Mouse (Mus musculus) embryonic fibroblast, embryonic 13.5 days (primary cell): ENCODE measurements around the gene Atrnl1.

Experiments
- CTCF ChIP-seq: IDR thresholded peaks from 2 replicates; pipeline ENCODE4 v1.5.1; 2011; ENCODE audit warnings: mild to moderate bottlenecking, control low read depth, low read length, moderate library complexity, borderline replicate concordance; ENCODE audit not compliant: insufficient read depth
- POLR2A ChIP-seq: IDR thresholded peaks from 2 replicates; pipeline ENCODE4 v1.6.1; 2011; ENCODE audit warnings: low read depth, mild to moderate bottlenecking, control low read depth, low read length, moderate library complexity

DNA sequence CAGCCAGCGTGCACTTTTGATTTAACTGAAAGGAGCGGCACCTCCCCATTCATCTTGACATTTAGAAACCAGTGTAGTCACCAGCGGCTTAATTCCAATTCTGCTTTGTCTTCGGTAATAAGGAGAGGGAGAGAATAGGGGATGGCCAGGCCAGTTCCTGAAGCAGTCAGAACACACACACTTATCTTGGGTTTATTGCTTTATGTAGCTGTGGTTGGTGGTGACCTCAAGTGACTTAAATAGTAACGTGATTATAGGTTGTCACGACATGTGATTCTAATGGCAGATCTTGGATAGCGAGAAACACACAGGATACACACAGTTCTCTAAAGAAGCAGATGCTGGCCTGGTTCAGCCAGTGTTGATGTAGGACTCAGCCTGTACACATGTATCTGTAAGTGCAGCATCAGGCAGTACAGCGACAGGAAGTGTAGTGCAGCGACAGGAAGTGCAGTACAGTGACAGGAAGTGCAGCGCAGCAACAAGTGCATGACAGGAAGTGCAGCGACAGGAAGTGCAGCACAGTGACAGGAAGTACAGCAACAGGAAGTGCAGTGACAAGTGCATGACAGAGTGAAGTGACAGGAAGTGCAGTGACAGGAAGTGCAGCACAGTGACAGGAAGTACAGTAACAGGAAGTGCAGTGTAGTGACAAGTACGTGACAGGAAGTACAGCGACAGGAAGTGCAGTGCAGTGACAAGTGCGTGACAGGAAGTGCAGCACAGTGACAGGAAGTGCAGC is 37.5 kb downstream of the Atrnl1 start:
- TF ChIP-seq CTCF: no peak
- TF ChIP-seq POLR2A: no peak
